Mouse (Mus musculus) stomach, embryonic 15.5 days (tissue): ENCODE results near the gene Poc1a. TPM values are rescaled to one million over a fixed set of nuclear protein-coding genes. Genes with fewer than 3 reads are reported as not detected.
A peak's percentile ranks its signal among the peaks of the same experiment; 100 is the strongest.

Experiments
- ATAC-seq: fragments of 200-750 bp; cut with Nextera tagmentation; 2 replicates; pipeline ENCODE4 v1.8.0; 2017; ENCODE audit warnings: low read depth, moderate number of reproducible peaks, moderate TSS enrichment; ENCODE audit not compliant: insufficient read depth, low FRiP score
- H3K27ac ChIP-seq: fragments of 300-500 bp; sonication (generic); 2 replicates; pipeline ENCODE4 v1.5.1; 2015; ENCODE audit warnings: mild to moderate bottlenecking, inconsistent platforms
- H3K27me3 ChIP-seq: fragments of 300-500 bp; sonication (generic); replicated peaks from 2 replicates; pipeline ENCODE4 v1.6.1; 2015; ENCODE audit warnings: inconsistent platforms
- H3K36me3 ChIP-seq: fragments of 300-500 bp; sonication (generic); 2 replicates; pipeline ENCODE4 v1.6.1; 2015; ENCODE audit warnings: inconsistent platforms
- H3K4me1 ChIP-seq: fragments of 300-500 bp; sonication (generic); 2 replicates; pipeline ENCODE4 v1.6.1; 2015; ENCODE audit warnings: inconsistent platforms
- H3K4me2 ChIP-seq: fragments of 300-500 bp; sonication (generic); 2 replicates; pipeline ENCODE4 v1.6.1; 2015; ENCODE audit warnings: mild to moderate bottlenecking, inconsistent platforms
- H3K4me3 ChIP-seq: fragments of 300-500 bp; sonication (generic); replicated peaks from 2 replicates; pipeline ENCODE4 v1.5.1; 2015; ENCODE audit warnings: inconsistent platforms
- H3K9ac ChIP-seq: fragments of 300-500 bp; sonication (generic); 2 replicates; pipeline ENCODE4 v1.6.1; 2015; ENCODE audit warnings: inconsistent platforms
- H3K9me3 ChIP-seq: fragments of 300-500 bp; sonication (generic); 2 replicates; pipeline ENCODE4 v1.6.1; 2016; ENCODE audit warnings: inconsistent platforms
- WGBS: fragments of 180-500 bp; shearing (Covaris S2); methylation state at CpG from one replicate; pipeline ENCODE4 v1.1.7; 2015; 5-methylcytosine and 5-hydroxymethylcytosine counted together
- polyA plus RNA-seq: library from polyadenylated mRNA; unstranded; fragments of >200 nt; fragmentation: Nextera tagmentation; extraction: Ambion mirVana; gene quantifications from 2 replicates; pipeline ENCODE4 v1.2.1, GENCODE M21; 2015

The Poc1a gene
- polyA plus RNA-seq, 1 experiment from 2014 or later = 24.7 TPM

GRCm38 (mm10) chr9:106287165-106287564 is 6.3 kb downstream of the Poc1a start:
- H3K27me3 ChIP-seq = no peaks in the 10 kb centered on the region
- no peak overlapping the region for H3K9ac ChIP-seq
- peaks cover 3% of the 10 kb centered on the region; the same call in 1 of the 2 replicates for H3K4me1 ChIP-seq
- H3K9me3 ChIP-seq = no peaks in the 10 kb centered on the region
- no peak overlapping the region for H3K4me2 ChIP-seq
- no peak overlapping the region for H3K27ac ChIP-seq
- H3K4me3 ChIP-seq = no peak overlapping the region
- no peak for ATAC-seq
- WGBS = 35% methylated on average over 4 of the region's 4 CpGs
- peaks cover 23% of the 10 kb centered on the region; the same call in 1 of the 2 replicates for H3K36me3 ChIP-seq

GRCm38 (mm10) chr9:106288864-106289263 is 8.0 kb downstream of the Poc1a start:
- Histone ChIP-seq H3K4me2 (no peak overlapping the region), H3K27ac (no peak overlapping the region), H3K4me1 (no peaks in the 10 kb centered on the region), H3K9me3 (no peaks in the 10 kb centered on the region), H3K9ac (no peak overlapping the region), H3K36me3 (peaks cover 23% of the 10 kb centered on the region; the same call in 1 of the 2 replicates), H3K4me3 (no peak overlapping the region), H3K27me3 (no peaks in the 10 kb centered on the region)
- 27% methylated on average over 3 of the region's 3 CpGs for WGBS
- ATAC-seq = peak; percentile 61; the same call in 1 of the 2 replicates

- H3K36me3 ChIP-seq = peaks cover 21% of the 10 kb centered on the region; the same call in 1 of the 2 replicates
- no peaks in the 10 kb centered on the region for H3K4me1 ChIP-seq
- no peaks in the 10 kb centered on the region for H3K9me3 ChIP-seq
- ATAC-seq = no peak
- H3K27me3 ChIP-seq = no peaks in the 10 kb centered on the region
- H3K9ac ChIP-seq = no peak overlapping the region
- H3K27ac ChIP-seq = no peak overlapping the region
- 89% methylated on average over 8 of the region's 8 CpGs for WGBS
- no peak overlapping the region for H3K4me3 ChIP-seq
- no peak overlapping the region for H3K4me2 ChIP-seq
Observed at GRCm38 (mm10) chr9:106289841-106290240, 9.0 kb downstream of the Poc1a start.

GRCm38 (mm10) chr9:106290636-106291122 is 9.8 kb downstream of the Poc1a start:
- 86% methylated on average over 17 of the region's 17 CpGs for WGBS
- no peaks in the 10 kb centered on the region for H3K4me1 ChIP-seq
- H3K9ac ChIP-seq = no peak overlapping the region
- H3K27me3 ChIP-seq = no peaks in the 10 kb centered on the region
- no peaks in the 10 kb centered on the region for H3K9me3 ChIP-seq
- no peak overlapping the region for H3K4me3 ChIP-seq
- peaks cover 18% of the 10 kb centered on the region; the same call in 1 of the 2 replicates for H3K36me3 ChIP-seq
- no peak overlapping the region for H3K4me2 ChIP-seq
- no peak overlapping the region for H3K27ac ChIP-seq
- ATAC-seq = no peak

GRCm38 (mm10) chr9:106293569-106294156 is 12.8 kb downstream of the Poc1a start:
- Histone ChIP-seq H3K4me3 (no peak overlapping the region), H3K27me3 (no peaks in the 10 kb centered on the region), H3K9ac (no peak overlapping the region), H3K4me1 (no peaks in the 10 kb centered on the region), H3K36me3 (peaks cover 8% of the 10 kb centered on the region; the same call in 1 of the 2 replicates), H3K4me2 (no peak overlapping the region), H3K27ac (no peak overlapping the region), H3K9me3 (no peaks in the 10 kb centered on the region)
- WGBS = 88% methylated on average over 14 of the region's 14 CpGs
- no peak for ATAC-seq

GRCm38 (mm10) chr9:106296637-106297174 is 15.8 kb downstream of the Poc1a start:
- Histone ChIP-seq H3K36me3 (peaks cover 3% of the 10 kb centered on the region; the same call in 1 of the 2 replicates), H3K9ac (no peak overlapping the region), H3K4me2 (no peak overlapping the region), H3K4me3 (no peak overlapping the region), H3K9me3 (no peaks in the 10 kb centered on the region), H3K4me1 (no peaks in the 10 kb centered on the region), H3K27ac (no peak overlapping the region), H3K27me3 (no peaks in the 10 kb centered on the region)
- WGBS = 73% methylated on average over 6 of the region's 6 CpGs
- no peak for ATAC-seq

GRCm38 (mm10) chr9:106300176-106300803 is 19.4 kb downstream of the Poc1a start:
- ATAC-seq = no peak
- Histone ChIP-seq H3K4me1 (0 out of 2 replicates have a peak, but pooled peaks cover 5% of the 10 kb centered on the region), H3K4me2 (no peak overlapping the region), H3K27me3 (no peaks in the 10 kb centered on the region), H3K9ac (no peak overlapping the region), H3K4me3 (no peak overlapping the region), H3K36me3 (peaks cover 3% of the 10 kb centered on the region; the same call in 1 of the 2 replicates), H3K9me3 (no peaks in the 10 kb centered on the region), H3K27ac (no peak overlapping the region)
- 81% methylated on average over 20 of the region's 20 CpGs for WGBS

- Histone ChIP-seq H3K4me3 (no peak overlapping the region), H3K9ac (no peak overlapping the region; the same call in 1 of the 2 replicates), H3K9me3 (no peaks in the 10 kb centered on the region), H3K27ac (no peak overlapping the region), H3K36me3 (peaks cover 3% of the 10 kb centered on the region; the same call in 1 of the 2 replicates), H3K4me2 (no peak overlapping the region), H3K27me3 (no peaks in the 10 kb centered on the region), H3K4me1 (0 out of 2 replicates have a peak, but pooled peaks cover 5% of the 10 kb centered on the region)
- WGBS = 70% methylated on average over 6 of the region's 6 CpGs
- ATAC-seq = no peak
Observed at GRCm38 (mm10) chr9:106300949-106301348, 20.1 kb downstream of the Poc1a start.

GRCm38 (mm10) chr9:106301446-106302080 is 20.7 kb downstream of the Poc1a start:
- H3K27me3 ChIP-seq = no peaks in the 10 kb centered on the region
- no peaks in the 10 kb centered on the region for H3K9me3 ChIP-seq
- no peak overlapping the region for H3K4me2 ChIP-seq
- H3K27ac ChIP-seq = 0 out of 2 replicates have a peak overlapping the region, but pooled peaks have one; percentile 7
- 69% methylated on average over 11 of the region's 11 CpGs for WGBS
- no peak overlapping the region for H3K4me3 ChIP-seq
- peaks cover 3% of the 10 kb centered on the region; the same call in 1 of the 2 replicates for H3K36me3 ChIP-seq
- no peak for ATAC-seq
- 0 out of 2 replicates have a peak, but pooled peaks cover 5% of the 10 kb centered on the region for H3K4me1 ChIP-seq
- no peak overlapping the region; the same call in 1 of the 2 replicates for H3K9ac ChIP-seq

- 69% methylated on average over 16 of the region's 16 CpGs for WGBS
- Histone ChIP-seq H3K27ac (no peak overlapping the region), H3K36me3 (peaks cover 2% of the 10 kb centered on the region; the same call in 1 of the 2 replicates), H3K27me3 (no peaks in the 10 kb centered on the region), H3K4me3 (no peak overlapping the region), H3K9me3 (no peaks in the 10 kb centered on the region), H3K4me1 (0 out of 2 replicates have a peak, but pooled peaks cover 5% of the 10 kb centered on the region), H3K4me2 (no peak overlapping the region), H3K9ac (no peak overlapping the region)
- no peak for ATAC-seq
Observed at GRCm38 (mm10) chr9:106302446-106303150, 21.7 kb downstream of the Poc1a start.

- 82% methylated on average over 6 of the region's 6 CpGs for WGBS
- H3K27ac ChIP-seq = no peak overlapping the region
- ATAC-seq = peak; percentile 36; the same call in 1 of the 2 replicates
- no peak overlapping the region for H3K9ac ChIP-seq
- H3K9me3 ChIP-seq = no peaks in the 10 kb centered on the region
- H3K4me2 ChIP-seq = no peak overlapping the region
- H3K4me1 ChIP-seq = 0 out of 2 replicates have a peak, but pooled peaks cover 5% of the 10 kb centered on the region
- H3K36me3 ChIP-seq = no peaks in the 10 kb centered on the region
- H3K4me3 ChIP-seq = no peak overlapping the region
- no peaks in the 10 kb centered on the region for H3K27me3 ChIP-seq
Observed at GRCm38 (mm10) chr9:106303460-106303960, 22.6 kb downstream of the Poc1a start.
